Mouse (Mus musculus) granulocyte monocyte progenitor cell, adult 5-6 weeks (primary cell): ENCODE measurements around the gene Itgb7. TPM values are rescaled to one million over a fixed set of nuclear protein-coding genes. Genes with fewer than 3 reads are reported as not detected.
A peak's percentile ranks its signal among the peaks of the same experiment; 100 is the strongest.

Experiments used
- ATAC-seq: replicated peaks from 2 replicates; pipeline ENCODE4 v1.8.0; 2016; ENCODE audit warnings: mild to moderate bottlenecking, moderate TSS enrichment, inconsistent platforms; ENCODE audit not compliant: poor library complexity, severe bottlenecking
- total RNA-seq, 2 experiments: library from RNA; stranded (forward) in 1 of 2; stranded (reverse) in 1 of 2; fragments of 200-712, 200-1000 nt in 1 of 2; fragments of >200 nt in 1 of 2; fragmentation: Nextera tagmentation in 1 of 2; gene quantifications; 2 replicates each; pipeline ENCODE4 v1.2.3; 2014 to 2017

Itgb7 gene
- total RNA-seq (2014; fragmentation: Nextera tagmentation): 7.4 and 42.7 TPM in 2 replicates
- total RNA-seq (2017): 15.2 and 31.6 TPM in 2 replicates

GRCm38 (mm10) chr15:102231748-102232147, at the start of gene Itgb7:
Gene Itgb7 (minus strand): TSS chr15:102231944.
- peak; percentile 60 for ATAC-seq

GRCm38 (mm10) chr15:102280623-102281022, 48.9 kb upstream of the Itgb7 start:
- ATAC-seq: no peak

- ATAC-seq: peak; percentile 8; the same call in 1 of the 2 replicates
Measured at GRCm38 (mm10) chr15:102279783-102280520, 48.2 kb upstream of the Itgb7 start.

- ATAC-seq: peak; percentile 87
Measured at GRCm38 (mm10) chr15:102279092-102279782, 47.5 kb upstream of the Itgb7 start, which contains the start of gene Mfsd5. Gene Mfsd5 (plus strand): TSS chr15:102279454.

GRCm38 (mm10) chr15:102278726-102279091, 47.0 kb upstream of the Itgb7 start:
- no peak for ATAC-seq

GRCm38 (mm10) chr15:102273982-102274716, 42.4 kb upstream of the Itgb7 start:
- ATAC-seq: peak; percentile 54

DNA sequence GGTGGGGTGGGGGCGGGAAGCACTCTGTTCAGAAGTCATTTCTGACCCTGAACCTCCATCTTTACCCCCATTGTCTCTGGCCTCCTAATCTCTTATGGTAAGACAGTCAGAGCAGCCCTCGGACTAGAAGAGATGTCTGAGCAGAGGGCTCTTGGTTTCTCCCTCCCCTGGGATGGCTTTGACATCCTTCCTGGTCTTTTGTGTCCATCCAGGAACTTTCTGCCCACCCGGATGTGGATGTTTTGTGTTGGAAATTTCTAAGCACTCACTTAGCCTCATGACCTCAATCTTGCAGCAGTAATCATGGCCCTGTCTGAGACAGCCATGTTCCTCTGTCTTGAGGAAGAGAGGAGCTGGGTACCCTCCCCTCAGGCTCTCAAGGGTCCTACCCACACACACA, 39.7 kb upstream of the Itgb7 start:
- no peak for ATAC-seq

DNA sequence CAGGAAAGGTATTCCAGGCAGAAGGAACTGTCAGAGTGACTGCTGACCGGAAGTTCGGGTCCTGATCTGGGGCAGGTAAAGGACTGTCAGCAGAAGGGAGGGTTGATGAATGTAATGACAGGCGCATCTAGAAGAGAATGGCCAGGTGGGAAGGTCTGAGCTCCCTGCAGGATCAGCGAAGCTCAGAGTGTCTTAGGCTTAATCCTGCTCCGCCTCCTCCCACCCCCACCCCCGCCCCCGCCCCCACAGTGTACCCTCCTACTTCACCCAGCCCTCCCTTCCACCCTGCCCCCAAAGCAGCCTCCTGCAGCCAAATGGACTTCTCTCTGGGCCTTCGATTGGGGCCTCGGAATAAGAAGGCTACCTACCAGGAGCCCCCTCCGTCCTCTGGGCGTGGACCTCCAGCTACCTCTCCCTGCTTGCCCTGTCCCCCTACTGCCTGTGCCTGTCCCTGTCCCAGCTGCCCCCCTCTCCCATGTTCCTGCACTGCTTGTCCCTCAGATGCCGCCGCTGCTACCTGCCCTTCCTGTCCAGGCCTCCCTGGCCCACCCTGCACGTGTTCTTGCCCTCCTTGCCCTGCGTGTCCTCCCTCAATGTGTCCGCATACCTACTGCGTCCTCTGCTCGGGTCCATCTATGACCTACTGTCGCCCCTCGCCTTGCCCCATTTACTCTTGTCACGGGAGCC, 38.7 kb upstream of the Itgb7 start, which contains the start of gene Gm9918:
TSS of gene Gm9918 (plus strand) at position 290 of the 687 bp plus-strand sequence.
- no peak for ATAC-seq

DNA sequence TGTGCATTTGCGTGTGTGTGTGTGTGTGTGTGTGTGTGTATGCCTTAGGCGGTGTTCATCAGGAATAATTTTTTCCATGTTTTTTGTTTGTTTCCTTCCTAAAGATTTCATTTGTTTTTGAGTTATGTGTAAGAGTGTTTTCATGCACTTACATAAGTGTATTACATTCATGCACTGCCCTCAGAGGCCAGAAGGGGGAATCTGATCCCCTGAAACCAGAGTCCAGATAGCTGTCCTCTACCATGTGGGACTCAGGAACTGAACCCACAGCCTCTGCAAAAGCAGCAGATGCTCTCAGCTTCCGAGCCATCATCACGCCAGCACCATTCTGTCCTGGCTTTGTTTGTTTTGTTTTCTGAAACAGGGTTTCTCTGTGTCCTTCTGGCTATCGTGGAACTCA, 33.8 kb upstream of the Itgb7 start:
- ATAC-seq: peak; percentile 42; the same call in 1 of the 2 replicates

DNA sequence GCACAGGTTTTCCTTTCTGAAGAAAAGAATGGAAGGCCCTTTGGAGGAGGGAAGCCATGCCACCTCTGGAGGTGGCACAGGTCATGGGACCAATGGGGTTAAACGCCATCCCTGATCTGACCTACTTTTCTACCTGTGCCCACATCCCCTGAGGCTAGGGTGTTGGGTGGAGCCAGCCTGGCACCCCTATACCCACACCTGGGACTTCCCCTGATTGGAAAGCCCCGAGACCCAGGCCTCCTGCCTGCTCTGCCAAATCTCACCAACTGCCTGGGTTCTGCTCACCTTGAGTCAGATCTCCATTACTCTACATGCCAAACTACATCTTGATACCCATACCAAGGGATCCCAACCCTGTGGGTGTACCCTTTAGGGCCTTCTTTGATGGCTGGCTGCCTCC, 31.3 kb upstream of the Itgb7 start:
- ATAC-seq: no peak

GRCm38 (mm10) chr15:102262582-102262981, 30.8 kb upstream of the Itgb7 start:
- peak; percentile 50; the same call in 1 of the 2 replicates for ATAC-seq

- no peak for ATAC-seq
Measured at GRCm38 (mm10) chr15:102258581-102259253, 27.0 kb upstream of the Itgb7 start.

GRCm38 (mm10) chr15:102258076-102258470, 26.3 kb upstream of the Itgb7 start:
- no peak for ATAC-seq

- peak; percentile 58; the same call in 1 of the 2 replicates for ATAC-seq
Measured at GRCm38 (mm10) chr15:102257202-102258075, 25.7 kb upstream of the Itgb7 start, which contains the start of gene Rarg. Gene Rarg (minus strand): TSS chr15:102257517.

GRCm38 (mm10) chr15:102256431-102257201, 24.9 kb upstream of the Itgb7 start:
- ATAC-seq: no peak

- no peak for ATAC-seq
Measured at GRCm38 (mm10) chr15:102255547-102256255, 24.0 kb upstream of the Itgb7 start.

GRCm38 (mm10) chr15:102250521-102250920, 18.8 kb upstream of the Itgb7 start:
- no peak for ATAC-seq
